Mouse (Mus musculus) heart, embryonic 13.5 days (tissue): Measurements from ENCODE around the gene Lsm10. TPM values are rescaled to one million over a fixed set of nuclear protein-coding genes. Genes with fewer than 3 reads are reported as not detected.

Experiments
- ATAC-seq: fragments of 200-750 bp; cut with Nextera tagmentation; 2 replicates; pipeline ENCODE4 v1.8.0; 2017; ENCODE audit warnings: moderate TSS enrichment; ENCODE audit not compliant: insufficient number of reproducible peaks, low FRiP score, low TSS enrichment; ENCODE audit errors: extremely low read depth
- H3K27ac ChIP-seq: fragments of 300-500 bp; sonication (generic); replicated peaks from 2 replicates; pipeline ENCODE4 v1.5.1; 2015; ENCODE audit warnings: moderate library complexity, mild to moderate bottlenecking, inconsistent platforms
- H3K27me3 ChIP-seq: fragments of 300-500 bp; sonication (generic); replicated peaks from 2 replicates; pipeline ENCODE4 v1.6.1; 2015; ENCODE audit warnings: mild to moderate bottlenecking, inconsistent platforms
- H3K36me3 ChIP-seq: fragments of 300-500 bp; sonication (generic); 2 replicates; pipeline ENCODE4 v1.6.1; 2015; ENCODE audit warnings: mild to moderate bottlenecking, inconsistent platforms
- H3K4me1 ChIP-seq: fragments of 300-500 bp; sonication (generic); 2 replicates; pipeline ENCODE4 v1.6.1; 2015; ENCODE audit warnings: inconsistent platforms
- H3K4me2 ChIP-seq: fragments of 300-500 bp; sonication (generic); 2 replicates; pipeline ENCODE4 v1.6.1; 2015; ENCODE audit warnings: inconsistent platforms, mild to moderate bottlenecking, moderate library complexity
- H3K4me3 ChIP-seq: fragments of 300-500 bp; sonication (generic); 2 replicates; pipeline ENCODE4 v1.5.1; 2015; ENCODE audit warnings: moderate library complexity, mild to moderate bottlenecking, inconsistent platforms
- H3K9ac ChIP-seq: fragments of 300-500 bp; sonication (generic); 2 replicates; pipeline ENCODE4 v1.6.1; 2015; ENCODE audit warnings: inconsistent platforms, mild to moderate bottlenecking, moderate library complexity
- H3K9me3 ChIP-seq: fragments of 300-500 bp; sonication (generic); 2 replicates; pipeline ENCODE4 v1.6.1; 2016; ENCODE audit warnings: inconsistent platforms
- WGBS: fragments of 180-500 bp; shearing (Covaris S2); methylation state at CpG from one replicate; pipeline ENCODE4 v1.1.7; 2015; ENCODE audit warnings: mixed read lengths; 5-methylcytosine and 5-hydroxymethylcytosine counted together
- polyA plus RNA-seq: library from polyadenylated mRNA; unstranded; fragments of >200 nt; fragmentation: Nextera tagmentation; extraction: Ambion mirVana; gene quantifications from 2 replicates; pipeline ENCODE4 v1.2.1, GENCODE M21; 2015

Lsm10 gene
- polyA plus RNA-seq, 1 experiment from 2014 or later = 35.2 TPM

- Histone ChIP-seq H3K36me3 (peaks cover 14% of the 10 kb centered on the region), H3K9ac (peak within 1 kb of the TSS; percentile 87), H3K4me1 (peaks cover 50% of the 10 kb centered on the region), H3K4me3 (peak within 1 kb of the TSS; percentile 69), H3K9me3 (no peaks in the 10 kb centered on the region), H3K27ac (peak within 1 kb of the TSS; percentile 93), H3K27me3 (peaks cover 25% of the 10 kb centered on the region), H3K4me2 (peak within 1 kb of the TSS; percentile 78)
- WGBS = 2% methylated on average over 24 of the region's 24 CpGs
- ATAC-seq = peak; percentile 37; the same call in 1 of the 2 replicates
Measured at GRCm38 (mm10) chr4:126147533-126148160, 51.2 kb downstream of the Lsm10 start, which contains the start of gene Eva1b. Gene Eva1b, plus strand, starts transcription at chr4:126147744.

Other genes starting within 250 kb of the Lsm10 start
- 0.43 and 0.69 TPM in 2 replicates for gene Csf3r, start 72.1 kb upstream of the Lsm10 start, polyA plus RNA-seq
- gene Mrps15, start 49.7 kb upstream of the Lsm10 start, polyA plus RNA-seq = 129 and 137 TPM in 2 replicates
- gene Oscp1, start 38.1 kb upstream of the Lsm10 start, polyA plus RNA-seq = 6.4 and 7.7 TPM in 2 replicates
- gene Stk40, start 7.3 kb downstream of the Lsm10 start, polyA plus RNA-seq = 26.4 and 26.6 TPM in 2 replicates
- gene Eva1b, start 51.1 kb downstream of the Lsm10 start, polyA plus RNA-seq = 30.9 and 34.2 TPM in 2 replicates
- gene Sh3d21, start 66.9 kb downstream of the Lsm10 start, polyA plus RNA-seq = 2.8 and 3.0 TPM in 2 replicates
- 127 and 134 TPM in 2 replicates for gene Thrap3, start 106.1 kb downstream of the Lsm10 start, polyA plus RNA-seq
- 36.7 and 37.1 TPM in 2 replicates for gene Map7d1, start 159.7 kb downstream of the Lsm10 start, polyA plus RNA-seq
- gene Trappc3, start 165.7 kb downstream of the Lsm10 start, polyA plus RNA-seq = 68.5 and 74.5 TPM in 2 replicates
- gene Col8a2, start 190.2 kb downstream of the Lsm10 start, polyA plus RNA-seq = 4.2 and 4.9 TPM in 2 replicates
- gene Adprhl2, start 225.1 kb downstream of the Lsm10 start, polyA plus RNA-seq = 40.5 and 44.6 TPM in 2 replicates
- gene Tekt2, start 229.1 kb downstream of the Lsm10 start, polyA plus RNA-seq = 1.7 and 2.4 TPM in 2 replicates